Mouse (Mus musculus) cerebral cortex, adult 2 months (tissue): ENCODE data around the gene Tanc1.

ENCODE experiments used
- WGBS: fragments of 180-500 bp; shearing (Covaris S2); methylation state at CpG from one replicate; pipeline ENCODE4 v1.1.7; 2018; 5-methylcytosine and 5-hydroxymethylcytosine counted together

The Tanc1 gene

GRCm38 (mm10) chr2:59881404-59881803 lies 269.6 kb downstream of the Tanc1 start:
- 65% methylated on average over 6 of the region's 6 CpGs for WGBS

- WGBS = 2% methylated on average over 57 of the region's 57 CpGs
These were observed 270.2 kb downstream of the Tanc1 start, which contains the start of gene Wdsub1 for GRCm38 (mm10) chr2:59881831-59882741. Gene Wdsub1 (minus strand): TSS chr2:59882591.

GRCm38 (mm10) chr2:59882742-59883281 lies 271.0 kb downstream of the Tanc1 start:
- 53% methylated on average over 8 of the region's 8 CpGs for whole genome bisulfite sequencing

- WGBS = 87% methylated on average over 6 of the region's 6 CpGs
These were observed 277.9 kb downstream of the Tanc1 start for GRCm38 (mm10) chr2:59889699-59890098.
